Mouse (Mus musculus) thymus, postnatal 25 days (tissue): ENCODE measurements around the gene Gast.
"Not testable (repeated sequence)": the region's sequence is repeated elsewhere in the genome, so short reads cannot be mapped to it uniquely, and the experiment has no call there.

Experiments used
- DNase-seq: peaks from one replicate; pipeline ENCODE4 v3.0.0; 2022

Gene Gast

DNA sequence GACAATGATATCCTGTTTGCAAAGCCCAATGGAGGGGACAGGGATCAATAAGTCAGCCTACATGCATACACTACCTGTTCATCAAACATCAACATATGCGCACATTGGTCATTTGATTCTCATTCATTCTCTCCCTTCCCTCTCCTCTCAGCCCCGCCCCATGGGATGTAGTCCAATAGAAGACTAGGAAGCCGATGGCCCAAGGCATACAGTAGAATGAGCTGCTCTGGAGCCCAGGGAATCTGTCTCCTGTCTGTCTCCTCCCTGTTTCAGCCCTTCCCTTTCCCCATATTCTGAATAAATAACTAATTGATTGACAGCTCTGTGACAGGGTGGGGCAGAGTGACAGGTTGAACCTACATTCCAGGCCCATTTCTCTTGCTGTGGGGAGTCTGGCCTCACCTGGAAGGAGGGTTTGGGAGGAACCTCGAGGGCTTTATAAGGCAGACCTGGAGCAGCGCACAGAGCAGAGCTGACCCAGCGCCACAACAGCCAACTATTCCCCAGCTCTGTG is at the start of gene Gast:
Gene Gast (plus strand): TSS at position 464 of the 514 bp plus-strand sequence.
- DNase-seq: no peak

DNA sequence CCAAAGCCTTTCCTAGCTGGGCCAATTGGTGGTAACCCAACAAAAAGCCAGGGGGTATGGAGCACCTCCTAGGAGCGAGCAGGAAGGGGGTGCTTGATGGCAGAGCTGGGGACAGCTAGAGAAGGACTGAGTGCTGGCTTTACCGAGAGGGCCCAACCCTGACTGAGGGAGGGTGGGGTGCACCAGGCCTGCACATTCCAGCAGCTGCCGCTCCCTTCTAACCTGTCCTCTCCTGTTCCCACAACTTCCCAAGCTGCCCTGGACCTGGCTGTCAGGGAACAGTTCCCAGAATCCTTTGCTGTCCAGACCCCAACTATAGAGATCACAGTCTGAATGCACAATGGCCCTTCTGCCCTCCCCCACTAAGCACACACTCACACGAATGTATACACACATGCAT is 49.2 kb upstream of the Gast start:
- no peak for DNase-seq

DNA sequence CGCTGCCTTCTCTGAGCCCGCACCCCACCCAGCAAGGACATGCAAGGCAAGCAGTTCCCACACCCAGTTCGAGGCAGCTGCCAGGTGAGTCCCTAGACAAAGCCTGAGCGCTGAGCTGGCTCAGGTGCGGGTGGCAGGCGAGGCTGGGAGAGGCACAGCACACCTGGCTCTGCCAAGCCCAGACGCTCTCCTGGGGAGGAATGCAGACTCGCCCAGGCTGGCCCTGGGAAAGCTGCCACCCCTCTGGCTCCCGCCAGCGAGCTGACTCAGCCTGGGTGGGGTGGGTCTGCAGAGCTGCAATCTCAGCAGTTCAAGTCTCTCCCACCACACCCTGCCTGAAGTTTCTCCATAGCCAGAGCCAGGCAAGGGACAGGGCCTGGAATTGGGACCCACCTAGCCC is 47.2 kb upstream of the Gast start:
- DNase-seq: no peak

DNA sequence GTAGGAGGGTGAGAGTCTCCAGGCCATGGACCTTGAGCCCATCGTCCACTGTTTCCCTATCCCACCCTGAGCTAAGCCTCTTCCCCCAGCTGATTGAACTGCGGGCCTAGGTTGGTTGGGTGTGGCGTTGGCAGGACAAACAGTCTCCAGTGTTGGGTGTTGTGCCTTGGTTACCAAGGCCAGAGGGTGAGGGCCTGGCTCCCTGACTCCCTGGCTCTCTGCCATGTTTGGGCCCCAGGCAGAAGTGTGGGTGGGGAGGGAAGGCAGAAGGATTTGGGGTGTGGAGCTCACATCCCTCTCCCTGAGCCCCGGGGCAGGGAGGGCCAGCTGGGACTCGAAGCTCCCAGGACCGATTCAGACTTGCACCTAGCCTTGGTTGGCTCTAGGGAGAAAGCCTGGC is 45.3 kb upstream of the Gast start:
- DNase-seq: no peak

DNA sequence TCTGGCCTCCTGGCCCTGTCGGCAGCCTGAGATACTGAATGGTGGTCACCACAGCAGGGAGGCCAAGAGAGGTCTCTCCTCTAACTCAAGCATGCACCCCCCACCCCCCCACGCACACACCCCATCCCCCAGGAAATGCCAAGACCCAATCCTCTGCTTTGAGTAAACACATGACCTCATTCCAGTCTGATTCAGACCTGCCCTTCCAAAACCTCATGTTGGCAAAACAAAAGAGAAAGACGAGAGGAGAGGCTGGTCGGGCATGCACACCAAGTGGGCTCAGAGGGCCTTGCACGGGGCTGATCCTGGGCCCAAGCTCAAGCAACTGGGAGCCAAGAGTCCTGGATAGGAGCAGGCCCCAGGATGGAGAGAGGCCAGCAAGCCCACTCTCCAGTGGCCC is 44.0 kb upstream of the Gast start:
- DNase-seq: no peak

DNA sequence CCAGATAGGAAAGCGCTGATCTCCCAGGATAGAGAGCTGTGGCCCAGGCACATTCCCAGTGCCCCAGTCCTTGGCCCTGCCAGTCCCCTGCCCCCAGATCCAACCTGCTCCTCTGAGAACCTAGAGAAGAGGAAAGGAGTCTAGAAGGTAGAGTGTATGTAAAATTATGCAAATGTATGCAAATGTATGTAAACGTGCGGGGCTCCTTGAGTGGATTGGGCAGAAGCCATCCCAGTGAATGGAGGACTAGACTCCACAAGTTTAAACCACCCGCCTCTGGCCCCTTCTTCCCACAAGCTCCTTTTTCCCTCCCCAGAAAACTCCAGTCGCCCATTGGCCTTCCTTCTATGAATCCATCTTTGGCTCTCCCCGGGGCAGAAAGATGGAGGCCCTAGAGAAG is 41.3 kb upstream of the Gast start:
- DNase-seq: no peak

DNA sequence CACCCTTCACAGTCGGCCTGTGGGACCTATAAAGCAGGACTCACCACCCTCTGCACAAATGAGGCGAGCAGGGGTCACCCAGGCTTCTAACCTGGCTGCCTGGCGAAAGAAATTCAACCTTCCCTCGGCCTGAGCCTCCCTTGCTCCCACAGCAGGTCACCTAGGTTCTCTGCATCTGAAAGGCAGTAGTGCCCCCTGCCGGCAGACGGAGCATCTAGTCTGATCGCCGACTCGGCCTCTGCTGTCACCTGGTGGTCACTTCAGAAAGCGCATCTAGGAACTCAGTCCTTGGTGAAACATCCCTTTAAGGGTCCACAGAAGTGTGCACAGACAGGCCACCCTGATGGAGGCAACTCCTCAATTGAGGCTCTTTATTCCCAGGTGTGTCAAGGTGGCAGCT is 38.9 kb upstream of the Gast start:
- DNase-seq: peak; percentile 81

DNA sequence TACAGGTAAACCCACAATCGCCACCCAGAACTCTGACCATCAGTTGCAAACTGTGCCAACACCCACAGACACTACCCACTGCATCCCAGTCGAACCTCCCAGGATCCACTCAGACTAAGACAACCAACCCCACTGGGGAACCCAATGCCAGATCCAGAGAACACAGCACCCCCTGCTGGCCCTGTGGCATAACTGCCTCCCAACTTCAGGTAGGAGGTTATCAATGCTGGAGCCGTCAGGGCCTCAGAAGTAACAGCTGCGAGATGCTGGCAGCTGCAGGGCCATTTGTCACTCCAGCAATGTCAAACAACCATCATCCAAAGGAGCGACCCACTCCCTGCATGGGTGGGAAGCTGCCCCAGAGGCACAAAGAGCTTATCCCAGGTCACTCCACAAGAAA is 36.4 kb upstream of the Gast start:
- DNase-seq: no peak

DNA sequence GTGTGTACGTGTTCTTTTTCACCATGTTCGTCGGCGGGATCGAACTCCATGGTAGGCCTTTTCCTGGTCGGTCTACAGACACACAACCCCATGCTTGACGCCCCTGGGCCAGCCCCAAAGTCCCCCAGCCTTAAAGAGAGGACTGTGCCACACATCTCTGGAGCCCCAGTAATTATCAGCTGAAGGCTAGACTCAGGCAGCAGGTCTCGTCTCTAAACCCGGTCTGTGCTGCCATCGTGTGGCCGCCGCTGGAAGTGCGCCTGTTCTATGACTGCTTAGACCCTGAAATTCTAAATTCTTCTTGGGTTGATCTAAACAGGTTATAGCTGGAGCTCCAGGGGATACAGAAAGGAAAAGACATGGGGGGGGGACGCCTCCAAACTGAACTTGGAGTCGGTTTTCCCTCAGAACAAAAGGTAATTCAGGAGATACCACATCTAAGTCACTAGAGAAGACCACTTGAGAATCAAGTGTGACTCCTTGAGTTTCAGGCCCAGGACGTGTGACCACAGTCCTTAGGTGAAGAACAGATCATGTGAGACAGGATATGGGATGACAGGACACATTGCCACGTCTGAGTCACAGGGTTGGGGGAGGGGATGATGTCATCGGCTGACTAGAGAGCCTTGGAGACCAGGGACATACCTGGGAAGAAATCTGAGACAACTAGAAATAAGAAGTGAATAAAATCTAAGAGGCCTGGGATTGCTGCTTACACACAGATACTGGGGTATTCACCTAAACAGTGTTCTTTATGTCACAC is 35.8 kb upstream of the Gast start:
- DNase-seq: peak; percentile 83

DNA sequence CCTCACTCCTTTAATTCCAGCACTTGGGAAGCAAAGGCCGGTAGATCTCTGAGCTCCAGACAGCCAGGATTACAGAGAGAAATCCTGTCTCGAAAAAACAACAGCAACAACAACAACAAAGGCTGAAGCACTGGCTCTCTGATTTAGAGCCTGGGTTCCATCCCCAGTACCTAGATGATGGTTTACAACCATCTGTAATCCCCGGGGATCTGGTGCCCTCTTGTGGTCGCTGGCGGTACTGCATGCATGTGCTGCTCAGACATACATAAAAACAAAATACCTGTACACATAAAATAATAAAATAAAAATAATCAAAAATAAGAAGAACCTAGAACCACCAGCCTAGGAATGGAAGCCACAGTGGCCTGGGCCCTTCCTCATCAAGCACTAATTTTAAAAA is 33.9 kb upstream of the Gast start:
- DNase-seq: peak; percentile 66

DNA sequence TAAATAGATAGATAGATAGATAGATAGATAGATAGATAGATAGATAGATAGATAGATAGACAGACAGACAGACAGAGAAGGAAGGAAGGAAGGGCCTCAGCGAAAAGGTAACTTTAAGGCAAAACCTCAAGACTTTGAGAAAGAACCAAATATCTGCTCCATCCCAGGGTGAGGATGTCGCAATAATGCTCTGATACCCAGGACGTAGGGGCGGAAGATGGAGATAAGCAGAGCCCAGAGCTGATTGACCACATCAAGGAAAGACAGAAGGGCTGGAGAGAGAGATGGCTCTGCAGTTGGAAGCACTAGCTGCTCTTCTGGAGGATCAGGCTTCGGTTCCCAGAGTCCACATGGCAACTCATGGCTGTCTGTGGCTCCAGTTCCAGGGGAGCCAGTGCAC is 32.9 kb upstream of the Gast start:
- DNase-seq: no peak

DNA sequence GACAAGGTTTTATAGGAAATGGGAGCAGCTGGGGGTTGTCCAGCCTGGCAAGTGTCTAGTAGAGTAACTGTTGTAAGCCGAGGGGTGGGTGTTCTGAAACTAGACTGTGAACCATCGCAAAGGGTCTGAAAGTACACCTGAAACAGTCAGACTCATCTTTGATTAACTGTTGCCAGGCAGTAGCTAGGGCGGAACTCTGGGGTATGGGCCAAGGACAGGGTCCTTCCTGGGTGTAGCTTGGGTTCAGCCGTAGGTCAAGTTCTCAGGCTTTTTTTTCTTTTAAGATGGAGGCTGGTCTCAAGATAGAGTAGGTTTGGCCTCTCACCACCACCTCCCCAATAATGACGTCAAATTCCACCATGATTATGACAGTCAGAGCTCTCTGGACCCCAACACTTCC is 26.3 kb upstream of the Gast start:
- DNase-seq: no peak

DNA sequence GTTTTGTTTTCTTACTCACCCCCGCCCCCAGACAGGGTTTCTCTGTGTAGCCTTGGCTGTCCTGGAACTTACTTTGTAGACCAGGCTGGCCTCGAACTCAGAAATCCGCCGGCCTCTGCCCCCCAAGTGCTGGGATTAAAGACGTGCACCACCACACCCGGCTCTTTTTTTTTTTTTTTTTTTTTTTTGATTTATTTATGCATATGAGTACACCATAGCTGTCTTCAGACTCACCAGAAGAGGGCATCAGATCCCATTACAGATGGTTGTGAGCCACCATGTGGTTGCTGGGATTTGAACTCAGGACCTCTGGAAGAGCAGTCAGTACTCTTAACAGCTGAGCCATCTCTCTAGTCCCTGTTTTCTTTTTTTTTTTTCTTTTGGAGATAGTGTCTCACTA is 25.5 kb upstream of the Gast start:
- not testable (repeated sequence) for DNase-seq

DNA sequence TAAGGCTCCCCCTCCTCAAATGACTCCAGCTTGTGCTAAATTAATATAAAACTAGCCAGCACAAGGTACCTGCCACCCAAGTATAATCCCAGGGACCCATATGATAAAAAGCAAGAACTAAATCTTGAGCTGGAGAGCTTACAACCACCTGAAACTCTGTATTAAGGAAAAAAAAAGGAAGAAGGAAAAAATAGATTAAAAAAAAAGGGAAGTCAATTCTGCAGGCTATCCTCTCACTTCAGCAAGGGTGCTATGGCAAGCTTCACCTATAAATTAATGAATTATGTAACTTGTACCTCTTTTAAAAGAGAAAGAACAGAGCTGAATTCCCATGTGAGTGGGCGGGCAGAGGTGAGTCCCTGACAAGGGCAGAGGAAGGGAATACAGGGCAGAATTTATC is 22.6 kb upstream of the Gast start:
- no peak for DNase-seq

DNA sequence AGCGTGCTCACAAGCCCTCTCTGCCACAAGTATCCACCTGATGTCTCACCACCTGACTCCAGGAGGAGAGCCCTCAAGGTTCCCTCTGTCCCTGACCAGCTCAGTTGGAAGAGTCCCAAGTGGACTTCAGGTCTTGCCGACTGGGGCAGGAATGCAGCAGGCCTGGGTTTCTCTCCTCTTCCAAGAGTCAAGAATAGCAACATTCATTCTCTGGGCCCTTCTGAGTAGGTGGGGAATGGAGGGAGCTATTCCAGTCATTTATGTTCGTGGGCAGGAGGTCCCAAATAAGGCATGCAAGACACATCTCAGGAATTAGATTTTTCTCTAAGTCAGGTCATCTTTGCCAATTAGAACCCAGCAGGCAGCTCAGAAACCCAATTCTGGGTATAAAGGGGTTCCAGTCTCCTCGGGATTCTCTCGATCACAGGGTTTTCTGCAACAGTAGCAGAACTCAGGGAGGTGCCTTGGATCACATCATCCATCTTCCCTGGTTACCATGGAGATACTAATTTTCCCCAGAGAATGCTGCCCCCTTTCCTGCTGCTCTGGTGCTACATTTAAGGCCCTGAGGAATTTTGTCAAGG is 22.0 kb upstream of the Gast start:
- DNase-seq: no peak

DNA sequence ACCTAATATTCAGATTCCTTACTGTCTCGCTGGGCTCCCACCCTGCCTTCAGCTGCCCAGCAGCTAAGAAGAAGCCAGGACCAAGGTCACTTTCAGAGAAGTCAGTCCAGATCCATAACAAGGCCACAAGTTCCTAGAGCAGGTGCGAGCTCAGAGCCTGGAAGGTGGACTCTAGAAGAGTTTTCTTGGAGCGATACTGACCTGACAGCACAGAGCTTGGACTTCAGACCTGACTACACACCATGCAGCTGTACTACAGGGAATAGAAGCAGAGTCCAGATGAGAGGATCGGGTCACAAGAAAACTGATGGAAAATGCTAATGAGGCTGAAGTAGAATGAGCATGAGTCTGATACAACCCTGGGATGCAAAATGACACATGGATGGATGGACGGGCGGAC is 20.8 kb upstream of the Gast start:
- DNase-seq: no peak

DNA sequence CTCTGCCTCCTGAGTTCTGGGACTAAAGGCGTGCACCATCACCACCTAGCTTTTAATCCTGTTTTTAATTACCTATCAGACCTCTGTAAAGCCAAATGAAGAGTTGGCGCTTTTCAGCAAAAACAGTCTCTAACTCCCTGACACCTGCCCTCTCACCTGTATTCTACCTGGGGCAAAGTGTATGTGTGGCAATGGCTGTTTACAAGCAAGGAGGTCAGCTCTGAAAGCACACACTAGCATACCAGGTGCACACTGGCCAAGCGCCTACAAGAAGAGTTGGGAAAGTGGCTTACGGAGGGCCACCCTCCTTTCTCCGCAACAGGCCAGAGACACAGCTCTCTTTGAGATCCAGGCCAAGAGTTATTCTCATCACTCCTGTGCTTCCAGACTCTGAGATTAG is 18.8 kb upstream of the Gast start:
- no peak for DNase-seq

DNA sequence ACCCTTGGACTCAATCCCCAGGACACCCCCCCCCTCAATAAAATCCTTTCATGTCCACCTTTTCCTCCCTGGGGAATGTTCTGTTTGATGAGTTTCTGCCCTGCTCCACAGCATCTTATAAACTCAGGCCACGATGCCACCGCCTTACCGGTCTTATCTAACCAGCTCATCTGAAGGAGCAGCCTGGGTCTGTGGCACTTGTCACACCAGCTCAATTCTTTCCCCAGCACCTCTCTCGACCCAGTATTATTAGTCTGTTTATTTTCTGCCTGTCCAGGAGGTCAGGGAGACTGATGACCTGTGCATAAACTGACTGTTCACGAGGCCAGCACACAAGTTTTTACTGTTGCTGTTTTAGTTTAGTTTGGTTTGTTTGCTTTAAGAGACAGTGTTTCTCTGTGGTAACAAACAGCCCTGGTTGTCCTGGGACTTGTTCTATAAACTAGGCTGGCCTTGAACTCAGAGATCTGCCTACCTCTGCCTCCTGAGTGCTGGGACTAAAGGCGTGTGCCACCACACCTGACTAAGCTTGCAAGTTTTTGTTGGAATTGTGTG is 16.3 kb upstream of the Gast start:
- no peak for DNase-seq

DNA sequence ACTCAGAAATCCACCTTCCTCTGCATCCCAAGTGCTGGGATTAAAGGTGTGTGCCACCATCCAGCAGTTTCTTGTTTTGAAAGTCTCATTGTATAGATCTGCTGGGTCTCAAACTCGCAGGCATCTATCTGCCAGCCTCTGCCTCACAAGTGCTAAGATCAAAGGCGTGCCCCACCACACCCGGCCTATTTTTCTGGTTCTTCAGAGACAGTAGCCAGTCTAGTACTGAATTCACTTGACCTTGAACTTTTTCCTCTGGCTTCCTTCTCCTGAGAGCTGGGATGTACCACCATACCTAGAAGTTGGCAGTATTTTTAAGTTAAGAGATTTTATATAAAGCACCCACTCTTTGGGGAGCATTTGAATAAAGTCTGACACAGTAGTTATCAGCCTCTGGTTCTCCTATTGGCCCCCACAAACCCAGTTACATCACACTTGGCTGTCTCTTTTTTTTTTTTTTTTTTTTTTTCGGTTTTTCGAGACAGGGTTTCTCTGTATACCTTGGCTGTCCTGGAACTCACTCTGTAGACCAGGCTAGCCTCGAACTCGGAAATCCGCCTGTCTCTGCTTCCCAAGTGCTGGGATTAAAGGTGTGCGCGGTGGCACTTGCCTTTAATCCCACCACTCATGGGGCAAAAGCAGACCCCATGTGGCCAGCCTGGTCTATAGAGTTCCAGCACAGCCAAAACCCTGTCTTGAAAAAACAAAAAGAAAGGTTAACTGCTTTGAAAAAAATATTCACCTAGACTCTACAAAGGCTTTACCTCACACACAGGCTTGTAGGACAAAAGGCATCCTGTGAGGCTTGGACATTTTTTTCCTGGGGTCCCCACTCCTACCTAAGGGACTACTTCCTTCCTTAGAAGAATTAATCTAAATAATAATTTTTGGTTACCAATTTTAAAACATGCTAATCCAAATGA is 15.4 kb upstream of the Gast start:
- DNase-seq: no peak

DNA sequence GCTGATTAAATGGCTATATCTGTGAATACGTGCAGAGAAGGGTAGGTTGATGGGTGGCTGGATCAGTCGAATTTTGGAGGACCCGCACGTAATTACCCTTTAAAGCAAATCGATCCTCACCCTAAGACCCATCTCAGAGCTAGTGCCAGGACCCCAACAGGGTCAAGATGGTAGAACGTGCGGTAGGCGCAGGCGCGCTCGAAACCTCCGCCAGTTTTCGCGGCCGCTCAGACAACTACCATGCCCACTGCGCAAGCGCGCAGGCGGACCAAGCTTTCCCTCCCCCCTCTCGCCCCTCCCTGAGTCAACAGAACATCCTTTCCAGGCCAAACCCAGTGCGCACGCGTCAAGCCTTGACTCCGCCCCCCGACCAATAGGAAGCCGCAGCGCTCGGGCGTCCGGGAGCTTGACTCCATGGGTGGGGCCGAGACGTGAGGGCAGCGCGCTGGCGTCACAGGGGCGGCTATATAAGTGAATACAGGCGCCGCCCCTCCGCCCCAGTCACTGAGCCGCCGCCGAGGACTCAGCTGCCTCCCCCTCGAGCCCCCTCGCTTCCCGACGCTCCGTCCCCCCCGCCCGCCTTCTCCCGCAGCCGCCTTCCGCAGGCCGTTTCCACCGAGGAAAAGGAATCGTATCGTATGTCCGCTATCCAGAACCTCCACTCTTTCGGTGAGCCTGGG is 14.6 kb upstream of the Gast start, which contains the start of gene Eif1:
Gene Eif1 (plus strand): TSS at position 394 of the 680 bp plus-strand sequence.
- peak; percentile 100 for DNase-seq

DNA sequence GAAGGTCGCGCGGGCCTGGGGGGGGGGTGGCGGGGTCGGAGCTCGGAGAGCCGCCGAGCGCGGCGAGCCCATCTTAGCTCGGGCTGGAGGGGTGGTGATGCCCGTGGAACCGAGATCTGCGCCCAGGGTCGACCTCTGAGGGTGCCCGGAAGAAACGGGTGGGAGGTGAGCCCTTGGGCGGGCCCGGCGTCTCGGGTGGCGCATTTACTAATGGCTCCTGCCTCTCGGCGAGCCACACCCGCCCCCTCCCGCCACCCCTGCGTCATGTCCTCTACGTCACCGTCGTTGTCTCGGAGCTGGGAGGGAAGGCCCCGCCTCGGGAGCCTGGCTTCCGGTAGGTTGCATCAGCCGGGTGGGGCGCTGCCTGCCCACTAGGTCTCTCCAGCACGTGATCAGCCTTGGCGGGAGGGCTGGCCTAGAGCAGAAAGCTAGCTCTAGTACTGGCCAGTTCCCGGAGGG is 14.0 kb upstream of the Gast start:
- peak; percentile 93 for DNase-seq

DNA sequence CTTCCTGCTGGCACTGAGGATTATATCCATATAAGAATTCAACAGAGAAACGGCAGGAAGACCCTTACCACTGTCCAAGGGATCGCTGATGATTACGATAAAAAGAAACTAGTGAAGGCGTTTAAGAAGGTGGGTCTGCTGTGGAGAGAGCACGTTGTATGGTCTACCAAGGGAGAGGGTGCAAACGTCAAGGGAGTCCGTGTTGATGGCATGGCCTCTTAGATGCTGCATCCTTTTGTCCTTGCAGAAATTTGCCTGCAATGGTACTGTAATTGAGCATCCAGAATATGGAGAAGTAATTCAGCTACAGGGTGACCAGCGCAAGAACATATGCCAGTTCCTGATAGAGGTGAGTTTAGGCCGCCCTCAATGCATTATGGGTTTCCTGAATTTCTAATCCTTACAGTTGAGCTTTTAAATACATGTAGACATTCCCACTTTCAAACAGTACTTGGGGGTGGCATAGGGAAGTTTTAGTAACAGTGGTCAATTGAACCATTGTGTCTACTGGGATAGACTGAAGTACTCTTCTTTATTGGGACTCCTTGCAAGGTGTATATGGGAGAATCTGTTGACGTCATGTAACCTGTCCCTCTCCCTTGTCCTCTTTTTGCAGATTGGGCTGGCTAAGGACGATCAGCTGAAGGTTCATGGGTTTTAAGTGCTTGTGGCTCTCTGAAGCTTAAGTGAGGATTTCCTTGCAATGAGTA is 13.4 kb upstream of the Gast start:
- DNase-seq: not testable (repeated sequence)
